Mouse (Mus musculus) CH12.LX (cell line): Measurements from ENCODE around the gene Pkd1l3. TPM values are rescaled to one million over a fixed set of nuclear protein-coding genes. Genes with fewer than 3 reads are reported as not detected.

Experiments used
- DNase-seq: peaks from one replicate; pipeline ENCODE4 v3.0.0-alpha.2; 2013; ENCODE audit errors: extremely low read depth
- H3K27ac ChIP-seq: 2 replicates; pipeline ENCODE4 v1.5.1; 2012; ENCODE audit warnings: low read depth, mild to moderate bottlenecking, control low read depth, moderate library complexity; ENCODE audit not compliant: insufficient read depth
- H3K27me3 ChIP-seq: replicated peaks from 2 replicates; pipeline ENCODE3; 2012; ENCODE audit warnings: inconsistent platforms
- H3K36me3 ChIP-seq, 2 experiments: replicated peaks in 1 of 2; 2 replicates each; pipeline versions ENCODE3 to v1.6.1; 2012; ENCODE audit warnings: inconsistent platforms in 1 of 2, low read length in 1 of 2, mild to moderate bottlenecking in 1 of 2, mixed read lengths in 1 of 2, moderate library complexity in 1 of 2; ENCODE audit not compliant: control insufficient read depth in 1 of 2, insufficient read depth in 1 of 2
- H3K4me1 ChIP-seq, 2 experiments: 2 replicates each; pipeline ENCODE4 v1.6.1; 2012; ENCODE audit warnings: inconsistent platforms in 1 of 2, moderate library complexity in 1 of 2; ENCODE audit not compliant: insufficient read depth in 2 of 2, control insufficient read depth in 1 of 2
- H3K4me2 ChIP-seq: 2 replicates; pipeline ENCODE4 v1.6.1; 2012; ENCODE audit warnings: low read depth, mild to moderate bottlenecking, control low read depth; ENCODE audit not compliant: poor library complexity, insufficient read depth, severe bottlenecking
- H3K4me3 ChIP-seq, 3 experiments: fragments of 150-350 bp in 1 of 3; sonication (generic) in 1 of 3; replicated peaks in 1 of 3; 2 replicates each; pipeline versions ENCODE3 to v1.5.1; 2011 to 2012; ENCODE audit warnings: low read depth in 2 of 3, low read length in 2 of 3, mild to moderate bottlenecking in 2 of 3, moderate library complexity in 2 of 3, control low read depth in 1 of 3, improper control_type of control experiment in 1 of 3, inconsistent platforms in 1 of 3, mixed read lengths in 1 of 3; ENCODE audit not compliant: poor library complexity in 1 of 3
- H3K79me2 ChIP-seq: replicated peaks from 2 replicates; pipeline ENCODE4 v1.6.1; 2012; ENCODE audit warnings: mild to moderate bottlenecking, moderate library complexity; ENCODE audit not compliant: control insufficient read depth, poor library complexity, insufficient read depth, severe bottlenecking; ENCODE audit errors: extremely low read depth
- H3K9ac ChIP-seq: 2 replicates; pipeline ENCODE4 v1.6.1; 2012; ENCODE audit warnings: low read depth, mild to moderate bottlenecking, control low read depth, moderate library complexity; ENCODE audit not compliant: insufficient read depth
- H3K9me3 ChIP-seq: replicated peaks from 2 replicates; pipeline ENCODE3; 2012; ENCODE audit warnings: low read length, inconsistent platforms, mixed read lengths
- CHD1 ChIP-seq: IDR thresholded peaks from 2 replicates; pipeline ENCODE4 v1.6.1; 2012; ENCODE audit warnings: low read depth, low read length, improper control_type of control experiment, inconsistent platforms
- CHD2 ChIP-seq: IDR thresholded peaks from 2 replicates; pipeline ENCODE4 v1.6.1; 2011; ENCODE audit warnings: low read length, improper control_type of control experiment
- ELF1 ChIP-seq: IDR thresholded peaks from 2 replicates; pipeline ENCODE4 v1.6.1; 2014; ENCODE audit warnings: low read depth, mild to moderate bottlenecking, inconsistent platforms, low read length, improper control_type of control experiment
- EP300 ChIP-seq: IDR thresholded peaks from 2 replicates; pipeline ENCODE4 v1.6.1; 2011; ENCODE audit warnings: low read length, improper control_type of control experiment
- ETS1 ChIP-seq: conservative IDR thresholded peaks from 2 replicates; pipeline ENCODE4 v1.6.1; 2012; ENCODE audit warnings: low read depth, mild to moderate bottlenecking, inconsistent platforms, low read length, improper control_type of control experiment, moderate library complexity
- JUN ChIP-seq: IDR thresholded peaks from 2 replicates; pipeline ENCODE4 v1.6.1; 2011; ENCODE audit warnings: low read depth, mild to moderate bottlenecking, low read length, improper control_type of control experiment, moderate library complexity; ENCODE audit not compliant: insufficient read depth
- KAT2A ChIP-seq: IDR thresholded peaks from 2 replicates; pipeline ENCODE4 v1.6.1; 2012; ENCODE audit warnings: low read length, improper control_type of control experiment, inconsistent platforms; ENCODE audit not compliant: insufficient replicate concordance
- MAX ChIP-seq: IDR thresholded peaks from 2 replicates; pipeline ENCODE4 v1.6.1; 2011; ENCODE audit warnings: low read length, improper control_type of control experiment
- MXI1 ChIP-seq: IDR thresholded peaks from 2 replicates; pipeline ENCODE4 v1.6.1; 2011; ENCODE audit warnings: mild to moderate bottlenecking, low read depth, low read length, improper control_type of control experiment
- MYC ChIP-seq: IDR thresholded peaks from 2 replicates; pipeline ENCODE4 v1.6.1; 2011; ENCODE audit warnings: low read depth, mild to moderate bottlenecking, improper control_type of control experiment, low read length
- NELFE ChIP-seq: IDR thresholded peaks from 2 replicates; pipeline ENCODE4 v1.6.1; 2011; ENCODE audit warnings: low read depth, low read length, improper control_type of control experiment
- NRF1 ChIP-seq: IDR thresholded peaks from 2 replicates; pipeline ENCODE4 v1.6.1; 2014; ENCODE audit warnings: low read depth, mild to moderate bottlenecking, inconsistent platforms, low read length, improper control_type of control experiment, moderate library complexity
- PAX5 ChIP-seq: IDR thresholded peaks from 2 replicates; pipeline ENCODE4 v1.6.1; 2012; ENCODE audit warnings: low read length, inconsistent platforms, mixed read lengths
- POLR2A ChIP-seq: IDR thresholded peaks from 2 replicates; pipeline ENCODE4 v1.6.1; 2011; ENCODE audit warnings: low read depth, mild to moderate bottlenecking, improper control_type of control experiment, low read length
- POLR2AphosphoS2 ChIP-seq: IDR thresholded peaks from 2 replicates; pipeline ENCODE4 v1.6.1; 2011; ENCODE audit warnings: low read depth, low read length, improper control_type of control experiment
- RAD21 ChIP-seq: IDR thresholded peaks from 2 replicates; pipeline ENCODE4 v1.6.1; 2011; ENCODE audit warnings: low read depth, mild to moderate bottlenecking, low read length, improper control_type of control experiment, moderate library complexity
- RCOR1 ChIP-seq: conservative IDR thresholded peaks from 2 replicates; pipeline ENCODE4 v1.6.1; 2012; ENCODE audit warnings: low read depth, mild to moderate bottlenecking, inconsistent platforms, low read length, improper control_type of control experiment
- SMC3 ChIP-seq: IDR thresholded peaks from 2 replicates; pipeline ENCODE4 v1.6.1; 2011; ENCODE audit warnings: low read depth, low read length, improper control_type of control experiment
- ZC3H11A ChIP-seq: IDR thresholded peaks from 2 replicates; pipeline ENCODE4 v1.6.1; 2012; ENCODE audit warnings: low read depth, mild to moderate bottlenecking, inconsistent platforms, low read length, improper control_type of control experiment
- ZKSCAN1 ChIP-seq: IDR thresholded peaks from 2 replicates; pipeline ENCODE4 v1.6.1; 2012; ENCODE audit warnings: low read depth, inconsistent platforms, low read length, improper control_type of control experiment, borderline replicate concordance
- ZNF384 ChIP-seq: IDR thresholded peaks from 2 replicates; pipeline ENCODE4 v1.6.1; 2012; ENCODE audit warnings: low read depth, low read length, improper control_type of control experiment, inconsistent platforms
- dilution Hi-C: fragments of 300-500 bp; cut with MboI; formaldehyde crosslinking; loops from 2 replicates; pipeline ENCODE4 v1.14.3; 2020; ENCODE audit warnings: low sequenced_read_pairs; ENCODE audit not compliant: extremely low pct_unique_long_range_greater_than_20kb, extremely low pct_ligation_motif_present
- in situ Hi-C: fragments of 300-500 bp; cut with MboI; formaldehyde crosslinking; loops from 3 replicates; pipeline ENCODE4 v1.14.3; 2019; ENCODE audit warnings: low sequenced_read_pairs, low pct_ligation_motif_present, low pct_unique_long_range_greater_than_20kb, mixed read lengths
- polyA plus RNA-seq: library from polyadenylated mRNA; unstranded; fragments of >175 nt; gene quantifications from 2 replicates; pipeline ENCODE4 v1.2.1, GENCODE M21; 2012; ENCODE audit warnings: low read depth; ENCODE audit not compliant: insufficient read length
- total RNA-seq, 2 experiments: library from RNA; depleted of rRNA; stranded (reverse); fragments of 300-350 nt in 1 of 2; fragments of >200 nt in 1 of 2; gene quantifications; 2 replicates each; pipeline ENCODE4 v1.2.3; 2012 to 2014

The Pkd1l3 gene
- total and polyA plus RNA-seq, 3 experiments: 3.5 to 10.0 (median 6.0) TPM

DNA sequence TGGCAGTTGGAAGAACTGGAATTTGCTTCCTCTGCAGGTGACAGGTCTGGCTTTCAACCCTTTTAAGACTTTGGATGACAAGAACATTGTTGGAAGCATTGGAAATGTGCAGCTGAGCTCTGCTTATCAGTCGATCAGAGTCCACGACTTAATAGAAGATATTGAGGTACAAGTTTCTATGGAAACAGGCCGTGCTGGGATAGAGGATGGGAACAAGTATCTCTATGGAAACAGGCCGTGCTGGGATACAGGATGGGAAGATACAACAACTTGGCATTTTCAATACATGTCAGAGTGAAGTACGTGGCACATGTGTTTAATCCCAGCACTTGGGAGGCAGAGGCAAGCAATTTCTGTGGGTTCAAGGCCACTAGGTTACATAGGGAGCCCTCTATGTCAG, 18.2 kb downstream of the Pkd1l3 start:
- in situ Hi-C loops (no loop called here), dilution Hi-C loops (no loop called here)
- Histone ChIP-seq H3K9me3 (no peaks in the 10 kb centered on the region), H3K9ac (no peak overlapping the region), H3K4me1 (peaks cover 0 to 3% of the 10 kb centered on the region in 2 experiments; a peak in 1 of 4 replicates), H3K4me2 (no peak overlapping the region), H3K27ac (no peak overlapping the region), H3K27me3 (no peaks in the 10 kb centered on the region), H3K79me2 (no peaks in the 10 kb centered on the region), H3K4me3 (no peak overlapping the region), H3K36me3 (peaks cover 32 to 87% of the 10 kb centered on the region in 2 experiments)
- TF ChIP-seq PAX5 (no peak), KAT2A (no peak), NELFE (no peak), ETS1 (no peak), MXI1 (no peak), JUN (no peak), EP300 (no peak), RCOR1 (no peak), NRF1 (no peak), MAX (no peak)
- DNase-seq: no peak

- Histone ChIP-seq H3K4me3 (no peak overlapping the region), H3K27me3 (no peaks in the 10 kb centered on the region), H3K9ac (no peak overlapping the region), H3K36me3 (peaks cover 32 to 85% of the 10 kb centered on the region in 2 experiments), H3K27ac (no peak overlapping the region), H3K9me3 (no peaks in the 10 kb centered on the region), H3K79me2 (no peaks in the 10 kb centered on the region), H3K4me2 (no peak overlapping the region), H3K4me1 (peaks cover 0 to 11% of the 10 kb centered on the region in 2 experiments; a peak in 3 of 4 replicates)
- DNase-seq: no peak
- no peak for TF ChIP-seq POLR2A
- TF ChIP-seq ZKSCAN1: no peak
- no peak for TF ChIP-seq ETS1
- TF ChIP-seq ZC3H11A: no peak
- no peak for TF ChIP-seq POLR2AphosphoS2
- TF ChIP-seq MYC: no peak
- no peak for TF ChIP-seq PAX5
- no peak for TF ChIP-seq CHD2
- TF ChIP-seq CHD1: no peak
- no peak for TF ChIP-seq RAD21
- TF ChIP-seq SMC3: no peak
- TF ChIP-seq ELF1: no peak
- no peak for TF ChIP-seq MAX
- TF ChIP-seq MXI1: no peak
- no peak for TF ChIP-seq RCOR1
- TF ChIP-seq ZNF384: no peak
- dilution Hi-C loops: no loop called here
- in situ Hi-C loops: no loop called here
Observed at GRCm38 (mm10) chr8:109635146-109635545, 20.8 kb downstream of the Pkd1l3 start.
